Comparison of ENCODE assay signal across 8 mouse cellular contexts in genomic region chr17:6778771-6779509, GRCm38 (mm10). TPM values are rescaled to one million over a fixed set of nuclear protein-coding genes. Genes with fewer than 3 reads are reported as not detected.
A peak's percentile ranks its signal among the peaks of the same experiment; 100 is the strongest.
DNase-seq lines count a peak whose midpoint lies in the region; ATAC-seq and TF ChIP-seq lines count a peak whose summit lies in the region.

No protein-coding gene starts in this region.

- peak overlapping the region; percentile 43 for H3K9ac ChIP-seq in liver, embryonic 14.5 days (replicated peaks)
- peak overlapping the region; percentile 47 for H3K9ac ChIP-seq in neural tube, embryonic 11.5 days (ENCODE audit: low read length)

- H3K27ac ChIP-seq in liver, embryonic 14.5 days: no peak overlapping the region; the same call in 1 of the 2 replicates
- H3K27ac ChIP-seq in neural tube, embryonic 11.5 days (ENCODE audit: low read depth, low read length): no peak overlapping the region

- H3K36me3 ChIP-seq in liver, embryonic 14.5 days (replicated peaks; ENCODE audit: control insufficient read depth, insufficient read depth, low read depth): no peaks in the 10 kb centered on the region
- no peaks in the 10 kb centered on the region for H3K36me3 ChIP-seq in neural tube, embryonic 11.5 days (ENCODE audit: control insufficient read depth, insufficient read depth, low read length)

- ATAC-seq in inflammation-experienced regulatory T-cells, adult 6 months: peak; percentile 7
- ATAC-seq in liver, embryonic 14.5 days (ENCODE audit: insufficient read depth): no peak
- ATAC-seq in neural tube, embryonic 11.5 days (ENCODE audit: insufficient read depth, low FRiP score, low TSS enrichment): no peak

- H3K9me3 ChIP-seq in liver, embryonic 14.5 days (ENCODE audit: control insufficient read depth, low read length): no peaks in the 10 kb centered on the region
- H3K9me3 ChIP-seq in neural tube, embryonic 11.5 days (ENCODE audit: control insufficient read depth, low read length): no peaks in the 10 kb centered on the region

- H3K4me2 ChIP-seq in liver, embryonic 14.5 days (ENCODE audit: low read depth): peak overlapping the region; percentile 82
- peak overlapping the region; percentile 70 for H3K4me2 ChIP-seq in neural tube, embryonic 11.5 days (ENCODE audit: low read depth)

- TF ChIP-seq EP300 in liver, embryonic 14.5 days (IDR thresholded peaks at IDR 0.05; ENCODE audit: low read depth): no peak

- DNase-seq in right cerebral cortex, postnatal 25 days: peak; percentile 30
- DNase-seq in right cerebral cortex, adult 18-20 months: no peak
- peak; percentile 82 for DNase-seq in brain, embryonic 14.5 days (ENCODE audit: low read depth)
- peak; percentile 28 for DNase-seq in gastrocnemius, postnatal 10 days
- DNase-seq in liver, embryonic 14.5 days (ENCODE audit: low read depth in 3 of 3, low spot score in 3 of 3): no peak
- peak; percentile 69 for DNase-seq in neural tube, embryonic 11.5 days (ENCODE audit: low spot score)
- DNase-seq in thymus, postnatal 36 days: peak; percentile 60 to 68

- H3K27me3 ChIP-seq in liver, embryonic 14.5 days (ENCODE audit: control insufficient read depth, insufficient read depth, low read length): no peaks in the 10 kb centered on the region
- no peaks in the 10 kb centered on the region for H3K27me3 ChIP-seq in neural tube, embryonic 11.5 days (ENCODE audit: control insufficient read depth, insufficient read depth, low read length)

- H3K4me1 ChIP-seq in liver, embryonic 14.5 days (replicated peaks; ENCODE audit: control insufficient read depth in 2 of 2, insufficient read depth in 2 of 2, low read length in 1 of 2): peaks cover 26 to 32% of the 10 kb centered on the region in 2 experiments
- H3K4me1 ChIP-seq in neural tube, embryonic 11.5 days (ENCODE audit: control insufficient read depth, insufficient read depth, low read length): peaks cover 17% of the 10 kb centered on the region

- WGBS in liver, embryonic 14.5 days (ENCODE audit: insufficient replicate concordance): 10% methylated on average over 23 of the region's 23 CpGs
- 6% methylated on average over 23 of the region's 23 CpGs for WGBS in neural tube, embryonic 11.5 days

- TF ChIP-seq POLR2A in brain, embryonic 14.5 days (IDR thresholded peaks at IDR 0.05; ENCODE audit: borderline replicate concordance, extremely low read depth, insufficient read depth, insufficient read length, poor library complexity, severe bottlenecking): no peak

- H3K4me3 ChIP-seq in liver, embryonic 14.5 days (ENCODE audit: insufficient read depth in 1 of 2, low read depth in 2 of 2, low read length in 2 of 2): peak overlapping the region; percentile 29 to 63
- peak overlapping the region; percentile 30 for H3K4me3 ChIP-seq in neural tube, embryonic 11.5 days (ENCODE audit: low read depth, low read length)

- no peak for TF ChIP-seq CTCF in brain, embryonic 14.5 days (IDR thresholded peaks at IDR 0.05; ENCODE audit: borderline replicate concordance, extremely low read depth, insufficient read depth, insufficient read length)
- TF ChIP-seq CTCF in liver, embryonic 14.5 days (IDR thresholded peaks at IDR 0.05; ENCODE audit: low read depth): no peak

RNA-seq across cellular contexts. Expression of gene Ezr, which starts 3.6 kb away (rescaled TPM):
- 42.8 and 44.5 TPM in 2 replicates for polyA plus RNA-seq in brain, embryonic 14.5 days (2012; rRNA removed)
- 10 to 100 TPM; 24.0 to 24.9 TPM for total RNA-seq in gastrocnemius, postnatal 10 days (2021)
- polyA plus RNA-seq in inflammation-experienced regulatory T-cells, adult 6 months (2017; shearing (Covaris generic)): 100 to 1,000 TPM; 111 to 138 (median 117) TPM
- polyA plus RNA-seq in liver, embryonic 14.5 days (2012; rRNA removed): 17.6 and 31.2 TPM in 2 replicates
- polyA plus RNA-seq in liver, embryonic 14.5 days (2014; fragmentation: Nextera tagmentation; extraction: Ambion mirVana): 41.7 and 52.8 TPM in 2 replicates
- 63.4 and 74.3 TPM in 2 replicates for polyA plus RNA-seq in neural tube, embryonic 11.5 days (2014; fragmentation: Nextera tagmentation; extraction: Ambion mirVana)

Comparison
In these comparisons a context has a peak if more than half of its experiments do, and no peak if none do; other contexts are left out.
1. DNase-seq: peak in right cerebral cortex, postnatal 25 days (single experiment), brain, embryonic 14.5 days (single experiment), gastrocnemius, postnatal 10 days (single experiment), neural tube, embryonic 11.5 days (single experiment) and thymus, postnatal 36 days (2 of 2); none in right cerebral cortex, adult 18-20 months (single experiment) and liver, embryonic 14.5 days (0 of 3).